21 mouse cellular contexts compared by ENCODE assay signal in genomic region chr5:106966443-106966842, GRCm38 (mm10). TPM values are rescaled to one million over a fixed set of nuclear protein-coding genes. Genes with fewer than 3 reads are reported as not detected.
DNase-seq lines count a peak whose midpoint lies in the region; ATAC-seq lines count a peak whose summit lies in the region.
"Had no signal": no experiment of that assay in that cellular context is flagged by ENCODE, and none has a peak within 500 bp of the region (broad histone marks: within the 10 kb centered on the region; RNA-seq: fewer than 3 reads in every experiment).

No protein-coding gene starts in this region.

- no peak for DNase-seq in liver, embryonic 13.5 days
- no peak for DNase-seq in liver, embryonic 11.5 days (ENCODE audit: low spot score)
- DNase-seq in midbrain, embryonic 11.5 days (ENCODE audit: low spot score, missing footprints) = no peak
- peak; percentile 53 for DNase-seq in NIH3T3 (ENCODE audit: low read depth)
- no peak for DNase-seq in forebrain, embryonic 14.5 days (ENCODE audit: low spot score)
- DNase-seq: adrenal gland, adult 2 months; adrenal gland, postnatal 25 days; cerebellum, adult 18-20 months; cerebellum, adult 9-11 months; cerebellum, postnatal 36 days; forebrain, postnatal 0 days; gastrocnemius, adult 2 months; gastrocnemius, postnatal 25 days; heart, postnatal 10 days; heart, postnatal 4 days had no signal

- peaks cover 16% of the 10 kb centered on the region for H3K4me1 ChIP-seq in liver, embryonic 13.5 days (replicated peaks)
- peaks cover 3% of the 10 kb centered on the region; the same call in 1 of the 2 replicates for H3K4me1 ChIP-seq in liver, embryonic 11.5 days (replicated peaks; ENCODE audit: control insufficient read depth, insufficient read depth, low read length)
- H3K4me1 ChIP-seq in midbrain, embryonic 12.5 days = peaks cover 19% of the 10 kb centered on the region
- H3K4me1 ChIP-seq in midbrain, embryonic 11.5 days (ENCODE audit: control insufficient read depth, insufficient read depth, low read length) = peaks cover 2% of the 10 kb centered on the region; the same call in 1 of the 2 replicates
- H3K4me1 ChIP-seq in forebrain, embryonic 14.5 days (ENCODE audit: control insufficient read depth, insufficient read depth, low read length) = peaks cover 3% of the 10 kb centered on the region

- H3K9me3 ChIP-seq in liver, embryonic 13.5 days (replicated peaks) = no peaks in the 10 kb centered on the region
- no peaks in the 10 kb centered on the region for H3K9me3 ChIP-seq in liver, embryonic 11.5 days (ENCODE audit: control insufficient read depth, low read length)
- no peaks in the 10 kb centered on the region for H3K9me3 ChIP-seq in midbrain, embryonic 12.5 days
- no peaks in the 10 kb centered on the region for H3K9me3 ChIP-seq in midbrain, embryonic 11.5 days (ENCODE audit: control insufficient read depth, low read length)
- no peaks in the 10 kb centered on the region for H3K9me3 ChIP-seq in forebrain, embryonic 14.5 days (replicated peaks; ENCODE audit: control insufficient read depth, low read length)
- H3K9me3 ChIP-seq: embryonic facial prominence, embryonic 13.5 days; forebrain, embryonic 12.5 days; heart, embryonic 10.5 days; hindbrain, embryonic 13.5 days had no signal

- no peak overlapping the region for H3K9ac ChIP-seq in liver, embryonic 13.5 days
- H3K9ac ChIP-seq in liver, embryonic 11.5 days (ENCODE audit: low read depth, low read length) = no peak overlapping the region
- H3K9ac ChIP-seq in midbrain, embryonic 12.5 days (replicated peaks) = 0 out of 2 replicates have a peak overlapping the region, but pooled peaks have one; percentile 28
- H3K9ac ChIP-seq in midbrain, embryonic 11.5 days (ENCODE audit: low read length) = no peak overlapping the region
- no peak overlapping the region for H3K9ac ChIP-seq in forebrain, embryonic 14.5 days (ENCODE audit: low read length)
- H3K9ac ChIP-seq: forebrain, embryonic 12.5 days; forebrain, postnatal 0 days had no signal

- no peak overlapping the region for H3K4me3 ChIP-seq in liver, embryonic 13.5 days (replicated peaks)
- no peak overlapping the region for H3K4me3 ChIP-seq in liver, embryonic 11.5 days (ENCODE audit: low read depth, low read length)
- no peak overlapping the region for H3K4me3 ChIP-seq in midbrain, embryonic 12.5 days
- no peak overlapping the region for H3K4me3 ChIP-seq in midbrain, embryonic 11.5 days (ENCODE audit: low read depth, low read length)
- H3K4me3 ChIP-seq in forebrain, embryonic 14.5 days (ENCODE audit: low read depth, low read length) = no peak overlapping the region
- H3K4me3 ChIP-seq: embryonic facial prominence, embryonic 13.5 days; forebrain, embryonic 12.5 days; gastrocnemius, adult 2 months; heart, embryonic 10.5 days; hindbrain, embryonic 13.5 days had no signal

- H3K36me3 ChIP-seq in liver, embryonic 13.5 days = peaks cover 44% of the 10 kb centered on the region
- peaks cover 21% of the 10 kb centered on the region for H3K36me3 ChIP-seq in liver, embryonic 11.5 days (ENCODE audit: control insufficient read depth, insufficient read depth, low read length)
- H3K36me3 ChIP-seq in midbrain, embryonic 12.5 days = peaks cover 25% of the 10 kb centered on the region
- H3K36me3 ChIP-seq in midbrain, embryonic 11.5 days (ENCODE audit: control insufficient read depth, insufficient read depth, low read length) = peaks cover 2% of the 10 kb centered on the region
- peaks cover 27% of the 10 kb centered on the region for H3K36me3 ChIP-seq in forebrain, embryonic 14.5 days (ENCODE audit: control insufficient read depth, insufficient read depth, low read length)

- H3K27ac ChIP-seq in liver, embryonic 13.5 days = no peak overlapping the region
- no peak overlapping the region for H3K27ac ChIP-seq in liver, embryonic 11.5 days (ENCODE audit: low read depth, low read length)
- H3K27ac ChIP-seq in midbrain, embryonic 12.5 days (replicated peaks) = no peak overlapping the region
- H3K27ac ChIP-seq in midbrain, embryonic 11.5 days (ENCODE audit: low read depth, low read length) = no peak overlapping the region
- H3K27ac ChIP-seq in forebrain, embryonic 14.5 days (ENCODE audit: low read depth, low read length) = no peak overlapping the region
- H3K27ac ChIP-seq: embryonic facial prominence, embryonic 13.5 days; forebrain, embryonic 12.5 days; gastrocnemius, adult 2 months; heart, embryonic 10.5 days; hindbrain, embryonic 13.5 days had no signal

- H3K27me3 ChIP-seq in liver, embryonic 13.5 days = no peaks in the 10 kb centered on the region
- no peaks in the 10 kb centered on the region for H3K27me3 ChIP-seq in liver, embryonic 11.5 days (replicated peaks; ENCODE audit: control insufficient read depth, insufficient read depth, low read length)
- no peaks in the 10 kb centered on the region for H3K27me3 ChIP-seq in midbrain, embryonic 12.5 days
- no peaks in the 10 kb centered on the region for H3K27me3 ChIP-seq in midbrain, embryonic 11.5 days (ENCODE audit: control insufficient read depth, insufficient read depth, low read length)
- H3K27me3 ChIP-seq in forebrain, embryonic 14.5 days (replicated peaks; ENCODE audit: control insufficient read depth, insufficient read depth, low read length) = no peaks in the 10 kb centered on the region
- H3K27me3 ChIP-seq: embryonic facial prominence, embryonic 13.5 days; forebrain, embryonic 12.5 days; hindbrain, embryonic 13.5 days had no signal

- no peak for ATAC-seq in liver, embryonic 13.5 days (ENCODE audit: low read depth)
- no peak for ATAC-seq in liver, embryonic 11.5 days (replicated peaks; ENCODE audit: low FRiP score)
- ATAC-seq in midbrain, embryonic 12.5 days (ENCODE audit: low FRiP score, low read depth) = no peak
- no peak for ATAC-seq in midbrain, embryonic 11.5 days (ENCODE audit: low FRiP score)
- no peak for ATAC-seq in forebrain, embryonic 14.5 days
- ATAC-seq: forebrain, postnatal 0 days had no signal

- 83% methylated on average over 3 of the region's 3 CpGs for WGBS in liver, embryonic 13.5 days (ENCODE audit: insufficient replicate concordance)
- WGBS in liver, embryonic 11.5 days = 86% methylated on average over 3 of the region's 3 CpGs
- 94% methylated on average over 3 of the region's 3 CpGs for WGBS in midbrain, embryonic 12.5 days
- 93% methylated on average over 3 of the region's 3 CpGs for WGBS in midbrain, embryonic 11.5 days
- WGBS in forebrain, embryonic 14.5 days = 91% methylated on average over 3 of the region's 3 CpGs

- 0 out of 2 replicates have a peak overlapping the region, but pooled peaks have one; percentile 1 for H3K4me2 ChIP-seq in liver, embryonic 13.5 days
- H3K4me2 ChIP-seq in liver, embryonic 11.5 days = no peak overlapping the region
- no peak overlapping the region for H3K4me2 ChIP-seq in midbrain, embryonic 12.5 days (replicated peaks)
- H3K4me2 ChIP-seq in midbrain, embryonic 11.5 days = no peak overlapping the region
- H3K4me2 ChIP-seq in forebrain, embryonic 14.5 days (ENCODE audit: low read length) = no peak overlapping the region
- H3K4me2 ChIP-seq: embryonic facial prominence, embryonic 13.5 days; forebrain, embryonic 12.5 days; hindbrain, embryonic 13.5 days had no signal

RNA-seq across cellular contexts. Expression of gene Cdc7, which starts 2.3 kb away (rescaled TPM):
- polyA plus RNA-seq in liver, embryonic 13.5 days (2015; fragmentation: Nextera tagmentation; extraction: Ambion mirVana) = 18.9 and 22.1 TPM in 2 replicates
- 55.0 and 55.3 TPM in 2 replicates for polyA plus RNA-seq in liver, embryonic 11.5 days (2014; fragmentation: Nextera tagmentation; extraction: Ambion mirVana)
- 45.6 and 51.0 TPM in 2 replicates for polyA plus RNA-seq in midbrain, embryonic 12.5 days (2016; fragmentation: Nextera tagmentation; extraction: Ambion mirVana)
- polyA plus RNA-seq in midbrain, embryonic 11.5 days (2014; fragmentation: Nextera tagmentation; extraction: Ambion mirVana) = 58.7 and 61.6 TPM in 2 replicates
- 35.2 and 40.7 TPM in 2 replicates for polyA plus RNA-seq in forebrain, embryonic 14.5 days (2014; fragmentation: Nextera tagmentation; extraction: Ambion mirVana)

RNA-seq across cellular contexts. Expression of gene Hfm1, which starts 40.3 kb away (rescaled TPM):
- polyA plus RNA-seq in liver, embryonic 13.5 days (2015; fragmentation: Nextera tagmentation; extraction: Ambion mirVana) = 0.10 TPM in 1 of 2 replicates, not detected in the other
- polyA plus RNA-seq in liver, embryonic 11.5 days (2014; fragmentation: Nextera tagmentation; extraction: Ambion mirVana) = 0.41 and 0.78 TPM in 2 replicates
- 5.8 and 8.0 TPM in 2 replicates for polyA plus RNA-seq in midbrain, embryonic 12.5 days (2016; fragmentation: Nextera tagmentation; extraction: Ambion mirVana)
- polyA plus RNA-seq in midbrain, embryonic 11.5 days (2014; fragmentation: Nextera tagmentation; extraction: Ambion mirVana) = 5.4 and 6.2 TPM in 2 replicates
- 4.2 and 4.7 TPM in 2 replicates for polyA plus RNA-seq in forebrain, embryonic 14.5 days (2014; fragmentation: Nextera tagmentation; extraction: Ambion mirVana)
- polyA plus RNA-seq: adrenal gland, adult 2 months; C2C12 had no signal
